22 mouse cellular contexts compared by ENCODE assay signal in the genomic region with DNA sequence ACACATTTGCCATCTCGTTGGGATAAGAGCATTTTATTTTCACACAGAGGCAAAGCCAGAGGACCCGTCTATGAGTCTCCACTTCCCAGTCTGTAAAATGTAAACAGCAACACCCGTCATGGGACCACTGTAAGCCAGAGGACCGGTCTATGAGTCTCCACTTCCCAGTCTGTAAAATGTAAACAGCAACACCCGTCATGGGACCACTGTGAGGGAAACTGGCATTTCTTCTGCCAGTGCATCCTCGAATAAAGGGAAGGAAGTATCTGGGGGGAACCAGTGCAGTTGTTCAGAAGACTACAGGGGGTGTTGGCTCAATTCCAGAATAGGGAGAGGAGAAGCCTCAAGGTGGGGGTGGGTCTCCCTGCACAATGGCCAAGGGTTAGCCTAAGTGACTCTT. TPM values are rescaled to one million over a fixed set of nuclear protein-coding genes. Genes with fewer than 3 reads are reported as not detected.
"Had no signal": no experiment of that assay in that cellular context is flagged by ENCODE, and none has a peak within 500 bp of the region (broad histone marks: within the 10 kb centered on the region; RNA-seq: fewer than 3 reads in every experiment).

No protein-coding gene starts in this region.

- DNase-seq: kidney, adult 2 months; kidney, postnatal 25 days; lung, adult 2 months; lung, postnatal 14 days; lung, postnatal 4 days; right cerebral cortex, adult 18-20 months; right cerebral cortex, postnatal 14 days; spleen, adult 18-20 months; thymus, adult 18-20 months; thymus, postnatal 36 days had no signal

- H3K27me3 ChIP-seq: liver, embryonic 13.5 days; midbrain, embryonic 12.5 days; midbrain, embryonic 15.5 days; neural tube, embryonic 12.5 days; neural tube, embryonic 15.5 days; stomach, embryonic 15.5 days had no signal

- H3K4me3 ChIP-seq: liver, embryonic 13.5 days; midbrain, embryonic 12.5 days; midbrain, embryonic 15.5 days; neural tube, embryonic 12.5 days; neural tube, embryonic 15.5 days; stomach, embryonic 15.5 days had no signal

- H3K36me3 ChIP-seq: liver, embryonic 13.5 days; midbrain, embryonic 12.5 days; midbrain, embryonic 15.5 days; neural tube, embryonic 12.5 days; neural tube, embryonic 15.5 days; stomach, embryonic 15.5 days had no signal

- ATAC-seq: midbrain, embryonic 15.5 days had no signal

- H3K27ac ChIP-seq: kidney, postnatal 0 days; liver, embryonic 13.5 days; midbrain, embryonic 12.5 days; midbrain, embryonic 15.5 days; neural tube, embryonic 12.5 days; neural tube, embryonic 15.5 days; stomach, embryonic 15.5 days had no signal

- H3K4me1 ChIP-seq: neural tube, embryonic 12.5 days; stomach, embryonic 15.5 days had no signal

- H3K9ac ChIP-seq: liver, embryonic 13.5 days; midbrain, embryonic 12.5 days; midbrain, embryonic 15.5 days; neural tube, embryonic 12.5 days; neural tube, embryonic 15.5 days; stomach, embryonic 15.5 days had no signal

RNA-seq across cellular contexts. Expression of a gene that starts 22.3 kb away (rescaled TPM):
- total RNA-seq: liver, adult 2 months; megakaryocyte, adult 5-6 weeks had no signal
- polyA plus RNA-seq: liver, adult 2 months had no signal

RNA-seq across cellular contexts. Expression of a gene that starts 24.6 kb away (rescaled TPM):
- total RNA-seq: layer of hippocampus, adult 18-20 months; layer of hippocampus, postnatal 10 days; left cerebral cortex, postnatal 36 days; liver, adult 2 months; megakaryocyte, adult 5-6 weeks had no signal
- polyA plus RNA-seq: liver, embryonic 13.5 days; midbrain, embryonic 15.5 days; neural tube, embryonic 15.5 days had no signal
